Mouse (Mus musculus) embryonic stem cell, embryonic (primary cell): ENCODE measurements around the gene Celf5.

ENCODE experiments used
- CTCF ChIA-PET, 4 experiments: fragments of 300-600 bp in 2 of 4; fragments of 350-600 bp in 2 of 4; sonication (Branson Sonifier 250); formaldehyde crosslinking; loops; one replicate each; lab custom pipeline; 2022; ENCODE audit warnings: inconsistent platforms in 2 of 4; lab: Charles Lee
- POLR2A ChIA-PET, 4 experiments: fragments of 300-600 bp in 2 of 4; fragments of 350-600 bp in 2 of 4; sonication (Branson Sonifier 250); formaldehyde crosslinking; loops; one replicate each; lab custom pipeline; 2022; ENCODE audit warnings: antibody characterized with exemption in 4 of 4, inconsistent platforms in 1 of 4; lab: Charles Lee

The Celf5 gene

GRCm38 (mm10) chr10:81482533-81482889, at the start of gene Celf5:
Celf5 (minus strand) TSS chr10:81482709.
- CTCF ChIA-PET = interaction anchor here (0.6 to 2.3 kb wide), 48 partner anchors 9 to 289 kb away, joined by 3 to 23 read pairs (median 4); partner anchors contain the start of genes Ncln (in 2 of the 4), Pip5k1c (in 2 of the 4), 4930404N11Rik (in 1 of the 4) and Gna11 (in 1 of the 4)
- POLR2A ChIA-PET = interaction anchor here in 3 of 4 experiments (0.6 to 1.7 kb wide), 26 partner anchors 9 to 553 kb away, joined by 3 to 9 read pairs (median 4); partner anchors contain the start of genes Ncln (in 2 of the 3), Eef2 (in 1 of the 3), Gadd45b (in 1 of the 3) and Gna15 (in 1 of the 3)

GRCm38 (mm10) chr10:81526779-81527178, 44.3 kb upstream of the Celf5 start:
- ChIA-PET CTCF (interaction anchor here (0.6 to 7.1 kb wide), 30 partner anchors 8 to 328 kb away, joined by 3 to 43 read pairs (median 4); partner anchors contain the start of gene Pip5k1c (in 1 of the 4)), POLR2A (interaction anchor here in 2 of 4 experiments (1.0 to 5.9 kb wide), 6 partner anchors 18 to 178 kb away, joined by 3 to 48 read pairs (median 8); no protein-coding TSS in a partner anchor)

GRCm38 (mm10) chr10:81525017-81525694, 42.6 kb upstream of the Celf5 start:
- ChIA-PET POLR2A (interaction anchor here in 3 of 4 experiments (0.9 to 5.9 kb wide), 8 partner anchors 17 to 123 kb away, joined by 3 to 48 read pairs (median 5); partner anchors contain the start of gene S1pr4 (in 1 of the 3)), CTCF (interaction anchor here (0.5 to 7.1 kb wide), 23 partner anchors 10 to 350 kb away, joined by 3 to 43 read pairs (median 4); partner anchors contain the start of gene Celf5 (in 1 of the 4))

- POLR2A ChIA-PET = interaction anchor here in 3 of 4 experiments (0.5 to 5.9 kb wide), 10 partner anchors 16 to 106 kb away, joined by 3 to 48 read pairs (median 4); partner anchors contain the start of genes Celf5 (in 1 of the 3), Ncln (in 1 of the 3) and S1pr4 (in 1 of the 3)
- CTCF ChIA-PET = interaction anchor here in 3 of 4 experiments (0.6 to 7.1 kb wide), 10 partner anchors 9 to 332 kb away, joined by 3 to 43 read pairs (median 5); partner anchors contain the start of gene Pip5k1c (in 1 of the 3)
These were observed 41.6 kb upstream of the Celf5 start, which contains the start of gene Gna15 for GRCm38 (mm10) chr10:81524051-81524605. Gna15 (minus strand) TSS chr10:81524225.

- CTCF ChIA-PET = interaction anchor here (0.6 to 7.1 kb wide), 12 partner anchors 13 to 331 kb away, joined by 3 to 43 read pairs (median 4); partner anchors contain the start of genes Celf5 (in 1 of the 4) and Pip5k1c (in 1 of the 4)
These were observed 41.1 kb upstream of the Celf5 start for GRCm38 (mm10) chr10:81523570-81523969.

GRCm38 (mm10) chr10:81523142-81523541, 40.6 kb upstream of the Celf5 start:
- ChIA-PET CTCF (interaction anchor here (0.7 to 7.1 kb wide), 10 partner anchors 13 to 302 kb away, joined by 3 to 43 read pairs (median 4); partner anchors contain the start of genes Celf5 (in 1 of the 4) and Pip5k1c (in 1 of the 4)), POLR2A (interaction anchor here in 3 of 4 experiments (0.7 to 5.9 kb wide), 9 partner anchors 15 to 342 kb away, joined by 3 to 48 read pairs (median 3); partner anchors contain the start of gene Ncln (in 1 of the 3))

More at GRCm38 (mm10) chr10:81523570-81523969, 41.1 kb upstream of the Celf5 start:
- POLR2A ChIA-PET = interaction anchor here in 2 of 4 experiments (0.5 to 5.9 kb wide), 8 partner anchors 15 to 342 kb away, joined by 3 to 48 read pairs (median 5); partner anchors contain the start of gene Ncln (in 1 of the 2)

GRCm38 (mm10) chr10:81519978-81520365, 37.5 kb upstream of the Celf5 start:
- CTCF ChIA-PET = interaction anchor here (0.6 to 2.1 kb wide), 5 partner anchors 17 to 731 kb away, joined by 3 to 10 read pairs (median 7); no protein-coding TSS in a partner anchor
- POLR2A ChIA-PET = interaction anchor here in 2 of 4 experiments (1.3 to 1.7 kb wide), 3 partner anchors 12 to 31 kb away, joined by 4 to 6 read pairs (median 5); no protein-coding TSS in a partner anchor

- CTCF ChIA-PET = interaction anchor here (0.6 to 2.1 kb wide), 17 partner anchors 7 to 732 kb away, joined by 3 to 10 read pairs (median 4); partner anchors contain the start of genes Fzr1 (in 1 of the 4) and Ncln (in 1 of the 4)
- POLR2A ChIA-PET = interaction anchor here in 3 of 4 experiments (0.6 to 1.7 kb wide), 8 partner anchors 10 to 41 kb away, joined by 3 to 7 read pairs (median 4); partner anchors contain the start of gene Ncln (in 1 of the 3)
These were observed 36.9 kb upstream of the Celf5 start for GRCm38 (mm10) chr10:81519227-81519977.

- POLR2A ChIA-PET = interaction anchor here in 3 of 4 experiments (0.6 to 1.7 kb wide), 8 partner anchors 9 to 42 kb away, joined by 3 to 7 read pairs (median 4); partner anchors contain the start of gene Ncln (in 1 of the 3)
- CTCF ChIA-PET = interaction anchor here (0.5 to 2.1 kb wide), 17 partner anchors 8 to 497 kb away, joined by 3 to 10 read pairs (median 4); partner anchors contain the start of genes Fzr1 (in 1 of the 4) and Ncln (in 1 of the 4)
These were observed 36.0 kb upstream of the Celf5 start for GRCm38 (mm10) chr10:81518546-81518945.

- ChIA-PET CTCF (interaction anchor here in 2 of 4 experiments (0.8 to 1.4 kb wide), 3 partner anchors 9 to 15 kb away, joined by 3 to 4 read pairs (median 3); no protein-coding TSS in a partner anchor), POLR2A (interaction anchor here in 2 of 4 experiments (1.6 to 2.7 kb wide), 2 partner anchors 9 to 10 kb away, joined by 7 to 8 read pairs; no protein-coding TSS in a partner anchor)
These were observed 34.7 kb upstream of the Celf5 start for GRCm38 (mm10) chr10:81517227-81517626.

GRCm38 (mm10) chr10:81513798-81514197, 31.3 kb upstream of the Celf5 start:
- CTCF ChIA-PET = interaction anchor here in 2 of 4 experiments (0.8 to 1.8 kb wide), 7 partner anchors 11 to 38 kb away, joined by 3 to 6 read pairs (median 3); partner anchors contain the start of genes Celf5 (in 1 of the 2) and Ncln (in 1 of the 2)
- POLR2A ChIA-PET = interaction anchor here in 2 of 4 experiments (1.3 to 2.3 kb wide), 2 partner anchors 11 kb away, joined by 4 to 6 read pairs; no protein-coding TSS in a partner anchor

GRCm38 (mm10) chr10:81510246-81510810, 27.8 kb upstream of the Celf5 start:
- ChIA-PET CTCF (interaction anchor here in 2 of 4 experiments (0.6 to 6.2 kb wide), 7 partner anchors 8 to 320 kb away, joined by 3 to 63 read pairs (median 3); no protein-coding TSS in a partner anchor), POLR2A (interaction anchor here in 2 of 4 experiments (0.6 to 5.3 kb wide), 4 partner anchors 8 to 26 kb away, joined by 3 to 48 read pairs (median 10); partner anchors contain the start of genes Gna15 (in 1 of the 2) and Ncln (in 1 of the 2))

- POLR2A ChIA-PET = interaction anchor here (0.5 to 5.3 kb wide), 130 partner anchors 8 to 1351 kb away, joined by 3 to 60 read pairs (median 4); partner anchors contain the start of genes Ncln (in 3 of the 4), Pip5k1c (in 3 of the 4), Dohh (in 2 of the 4) and Eef2 (in 2 of the 4)
These were observed 25.4 kb upstream of the Celf5 start for GRCm38 (mm10) chr10:81507691-81508489.

GRCm38 (mm10) chr10:81507095-81507494, 24.6 kb upstream of the Celf5 start:
- ChIA-PET POLR2A (interaction anchor here (0.5 to 5.3 kb wide), 62 partner anchors 8 to 621 kb away, joined by 3 to 60 read pairs (median 5); partner anchors contain the start of genes Dohh (in 2 of the 4), Gm48551 (in 2 of the 4), Gna11 (in 2 of the 4) and Gna15 (in 2 of the 4)), CTCF (interaction anchor here (0.6 to 6.2 kb wide), 25 partner anchors 8 to 753 kb away, joined by 3 to 63 read pairs (median 6); partner anchors contain the start of genes Celf5 (in 1 of the 4), Gna15 (in 1 of the 4) and Pip5k1c (in 1 of the 4))

More at GRCm38 (mm10) chr10:81507691-81508489, 25.4 kb upstream of the Celf5 start:
- CTCF ChIA-PET = interaction anchor here (0.6 to 6.2 kb wide), 40 partner anchors 9 to 314 kb away, joined by 3 to 63 read pairs (median 4); partner anchors contain the start of genes Celf5 (in 2 of the 4), Atcay (in 1 of the 4), Gipc3 (in 1 of the 4) and Gna15 (in 1 of the 4)
